1 mouse cellular context compared by ENCODE assay signal in genomic region chr19:10979184-10980168, GRCm38 (mm10).
TF ChIP-seq lines count a peak whose summit lies in the region.

No protein-coding gene starts in this region.

TF ChIP-seq in MEL, 35 proteins besides CTCF, POLR2A, EP300 and RAD21 (continued from another document):
- TF ChIP-seq MAZ (IDR thresholded peaks at IDR 0.05; ENCODE audit: low read depth, low read length) (peak; percentile 57; the same call in 1 of the 2 replicates), SMC3 (IDR thresholded peaks at IDR 0.05; ENCODE audit: low read depth, low read length) (peak; percentile 74), MYB (IDR thresholded peaks at IDR 0.05; ENCODE audit: low read depth, low read length) (no peak), GATA1 (IDR thresholded peaks at IDR 0.05; ENCODE audit: low read depth, low read length) (no peak; the same call in 1 of the 2 replicates), USF1 (IDR thresholded peaks at IDR 0.05; ENCODE audit: low read depth, low read length) (no peak), MYC (IDR thresholded peaks at IDR 0.05; ENCODE audit: low read depth, low read length) (no peak), KAT2A (conservative IDR thresholded peaks at IDR 0.05; ENCODE audit: low read depth, low read length) (no peak), TBP (IDR thresholded peaks at IDR 0.05; ENCODE audit: low read depth, low read length) (peak; percentile 14; the same call in 1 of the 2 replicates), SIN3A (IDR thresholded peaks at IDR 0.05; ENCODE audit: low read length) (peak; percentile 29; the same call in 1 of the 2 replicates), ETS1 (IDR thresholded peaks at IDR 0.05; ENCODE audit: low read depth, low read length) (no peak), HCFC1 (IDR thresholded peaks at IDR 0.05; ENCODE audit: low read depth, low read length) (no peak), CHD1 (IDR thresholded peaks at IDR 0.05; ENCODE audit: low read depth, low read length) (no peak)
TF ChIP-seq in MEL: peak in this region for 9.
